Mouse (Mus musculus): Measurements from ENCODE around the gene Mospd3.
A peak's percentile ranks its signal among the peaks of the same experiment; 100 is the strongest.
"Not testable (repeated sequence)": the region's sequence is repeated elsewhere in the genome, so short reads cannot be mapped to it uniquely, and the experiment has no call there.

The Mospd3 gene

GRCm38 (mm10) chr5:137615347-137615746 is 14.5 kb upstream of the Mospd3 start:
- DNase-seq (ENCODE audit: low spot score in 2 of 2) = no peak

- DNase-seq (ENCODE audit: low spot score in 2 of 2) = not testable (repeated sequence)
These were observed 14.1 kb upstream of the Mospd3 start for GRCm38 (mm10) chr5:137614921-137615320.

GRCm38 (mm10) chr5:137613550-137613949 is 12.7 kb upstream of the Mospd3 start, which contains the start of gene Pcolce:
Gene Pcolce (minus strand): TSS chr5:137613784.
- DNase-seq (ENCODE audit: low spot score in 2 of 2) = no peak

- DNase-seq (ENCODE audit: low spot score in 2 of 2) = no peak
These were observed 12.2 kb upstream of the Mospd3 start for GRCm38 (mm10) chr5:137613076-137613475.

- DNase-seq (ENCODE audit: low spot score in 2 of 2) = no peak
These were observed 10.4 kb upstream of the Mospd3 start for GRCm38 (mm10) chr5:137611245-137611602.

GRCm38 (mm10) chr5:137610548-137611244 is 9.8 kb upstream of the Mospd3 start:
- DNase-seq (ENCODE audit: low spot score in 2 of 2) = no peak

GRCm38 (mm10) chr5:137610056-137610455 is 9.2 kb upstream of the Mospd3 start:
- no peak for DNase-seq (ENCODE audit: low spot score in 2 of 2)

GRCm38 (mm10) chr5:137609292-137609691 is 8.4 kb upstream of the Mospd3 start:
- DNase-seq (ENCODE audit: low spot score in 2 of 2) = no peak

GRCm38 (mm10) chr5:137608654-137609190 is 7.9 kb upstream of the Mospd3 start:
- no peak for DNase-seq (ENCODE audit: low spot score in 2 of 2)

- DNase-seq (ENCODE audit: low spot score in 2 of 2) = no peak
These were observed 7.2 kb upstream of the Mospd3 start for GRCm38 (mm10) chr5:137607860-137608653.

GRCm38 (mm10) chr5:137601365-137601729 is 489 bp upstream of the Mospd3 start:
- DNase-seq (ENCODE audit: low spot score in 2 of 2) = no peak

GRCm38 (mm10) chr5:137600281-137600618 is 608 bp downstream of the Mospd3 start:
- no peak for DNase-seq (ENCODE audit: low spot score in 2 of 2)

GRCm38 (mm10) chr5:137599600-137599999 is 1.3 kb downstream of the Mospd3 start:
- DNase-seq (ENCODE audit: low spot score in 2 of 2) = no peak

GRCm38 (mm10) chr5:137598100-137598826 is 2.6 kb downstream of the Mospd3 start:
- no peak for DNase-seq (ENCODE audit: low spot score in 2 of 2)

GRCm38 (mm10) chr5:137597625-137598024 is 3.2 kb downstream of the Mospd3 start:
- no peak for DNase-seq (ENCODE audit: low spot score in 2 of 2)

GRCm38 (mm10) chr5:137596601-137597261 is 4.1 kb downstream of the Mospd3 start:
- no peak for DNase-seq (ENCODE audit: low spot score in 2 of 2)

GRCm38 (mm10) chr5:137595921-137596320 is 4.9 kb downstream of the Mospd3 start:
- DNase-seq (ENCODE audit: low spot score in 2 of 2) = no peak

GRCm38 (mm10) chr5:137590507-137590906 is 10.4 kb downstream of the Mospd3 start:
- no peak for DNase-seq (ENCODE audit: low spot score in 2 of 2)

GRCm38 (mm10) chr5:137584976-137585375 is 15.9 kb downstream of the Mospd3 start:
- DNase-seq (ENCODE audit: low spot score in 2 of 2) = peak in 1 of 2 experiments; percentile 69

- DNase-seq (ENCODE audit: low spot score in 2 of 2) = no peak
These were observed 17.1 kb downstream of the Mospd3 start for GRCm38 (mm10) chr5:137583670-137584169.

GRCm38 (mm10) chr5:137582702-137583101 is 18.2 kb downstream of the Mospd3 start:
- DNase-seq (ENCODE audit: low spot score in 2 of 2) = no peak

GRCm38 (mm10) chr5:137580246-137580645 is 20.6 kb downstream of the Mospd3 start:
- DNase-seq (ENCODE audit: low spot score in 2 of 2) = no peak

Measured in left cerebral cortex, adult 9 months (tissue).